Mouse (Mus musculus) brown adipose tissue, adult 24 weeks (tissue): ENCODE data around the gene Nid2. TPM values are rescaled to one million over a fixed set of nuclear protein-coding genes. Genes with fewer than 3 reads are reported as not detected.

Source experiments
- H3K27ac ChIP-seq: fragments of 200-500 bp; replicated peaks from 2 replicates; pipeline ENCODE4 v1.5.1; 2012; ENCODE audit warnings: low read depth, mild to moderate bottlenecking, low read length
- H3K4me1 ChIP-seq: fragments of 200-500 bp; 2 replicates; pipeline ENCODE4 v1.6.1; 2012; ENCODE audit warnings: low read length, mixed read lengths; ENCODE audit not compliant: control insufficient read depth, insufficient read depth, insufficient read length
- H3K4me3 ChIP-seq: fragments of 200-500 bp; 2 replicates; pipeline ENCODE4 v1.5.1; 2012; ENCODE audit warnings: low read depth, mild to moderate bottlenecking, low read length, moderate library complexity; ENCODE audit not compliant: insufficient read depth
- polyA plus RNA-seq: library from polyadenylated mRNA; stranded (reverse); fragments of >200 nt; gene quantifications from 2 replicates; pipeline ENCODE4 v1.2.4, GENCODE M21; 2012; ENCODE audit not compliant: missing spikeins, insufficient read depth, insufficient read length

Nid2 gene
- polyA plus RNA-seq, 1 experiment = 7.3 TPM

DNA sequence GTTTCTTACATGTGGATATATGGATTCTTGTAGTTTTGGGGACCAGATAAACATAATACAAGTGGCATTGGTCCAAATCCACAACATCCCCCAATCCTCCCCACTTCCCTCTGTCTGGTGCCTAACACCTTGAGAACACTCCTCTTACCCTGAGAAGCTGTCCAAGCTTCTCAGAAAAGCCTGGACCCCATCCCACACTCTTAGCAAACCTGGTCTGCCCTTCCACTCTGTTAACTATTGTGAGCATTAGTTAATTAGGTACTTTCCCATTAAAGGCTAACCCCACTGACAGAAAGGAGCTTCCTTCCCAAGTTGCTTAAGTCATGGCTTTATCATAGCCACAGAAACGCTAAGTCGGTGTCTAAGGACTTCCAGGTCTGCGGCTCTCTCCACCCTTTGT lies 85.2 kb downstream of the Nid2 start:
- Histone ChIP-seq H3K4me1 (no peaks in the 10 kb centered on the region), H3K4me3 (no peak overlapping the region), H3K27ac (no peak overlapping the region)

DNA sequence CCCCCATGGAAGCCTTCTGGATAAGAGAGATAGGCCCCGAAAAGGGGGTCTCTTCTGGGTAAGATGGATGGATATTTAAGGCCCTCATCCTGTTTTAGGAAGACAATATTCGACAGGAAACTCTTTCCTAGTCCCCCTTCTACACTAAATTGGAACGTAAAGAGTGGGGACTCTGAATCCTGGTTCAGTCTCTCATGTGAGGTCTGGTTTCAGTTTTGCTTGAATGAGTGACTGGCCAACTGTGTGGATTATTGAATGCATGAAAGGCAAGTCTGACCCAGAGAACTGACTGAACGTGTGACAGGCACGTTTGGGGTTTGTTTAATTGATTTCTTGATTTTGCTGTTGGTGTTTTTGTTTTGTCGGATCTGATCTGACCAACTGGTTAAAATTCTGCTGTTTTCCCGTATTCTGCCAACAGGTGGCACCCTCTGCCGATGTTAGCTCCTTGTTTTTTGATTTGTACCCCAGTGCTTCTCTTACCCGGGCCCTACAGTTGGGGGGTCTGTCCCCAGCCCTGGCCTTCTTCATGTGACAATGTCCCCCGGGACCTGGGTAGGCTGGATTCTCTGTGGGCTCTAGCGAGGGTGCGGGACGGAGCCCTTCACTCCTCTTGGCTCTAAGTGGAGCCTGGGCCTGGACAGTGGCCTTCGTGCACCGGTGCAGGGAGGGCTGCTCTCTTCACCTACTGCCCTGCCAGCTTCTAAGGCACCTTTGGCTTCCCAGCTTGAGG lies 88.7 kb downstream of the Nid2 start:
- Histone ChIP-seq H3K4me1 (no peaks in the 10 kb centered on the region), H3K27ac (no peak overlapping the region), H3K4me3 (peak overlapping the region; percentile 41)

DNA sequence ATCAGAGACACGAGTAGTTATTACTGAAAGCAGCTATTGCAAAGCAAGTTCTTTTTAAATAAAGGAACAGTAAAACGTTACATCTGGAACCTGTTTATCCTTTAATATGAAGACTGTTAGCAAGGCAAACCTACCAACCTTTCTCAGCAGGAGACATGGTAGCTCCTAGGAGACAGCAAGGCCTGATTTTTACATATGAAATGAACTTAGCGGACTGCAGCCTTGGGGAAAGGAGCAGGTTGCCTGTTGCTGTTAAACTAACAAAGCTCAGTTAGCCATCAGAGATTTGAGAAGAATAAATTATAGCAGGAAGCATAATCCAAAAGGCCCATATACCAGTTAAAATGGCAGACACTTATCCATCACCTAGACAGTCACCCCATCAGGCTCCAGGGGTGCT lies 102.4 kb downstream of the Nid2 start:
- Histone ChIP-seq H3K4me1 (no peaks in the 10 kb centered on the region), H3K27ac (no peak overlapping the region), H3K4me3 (no peak overlapping the region)

DNA sequence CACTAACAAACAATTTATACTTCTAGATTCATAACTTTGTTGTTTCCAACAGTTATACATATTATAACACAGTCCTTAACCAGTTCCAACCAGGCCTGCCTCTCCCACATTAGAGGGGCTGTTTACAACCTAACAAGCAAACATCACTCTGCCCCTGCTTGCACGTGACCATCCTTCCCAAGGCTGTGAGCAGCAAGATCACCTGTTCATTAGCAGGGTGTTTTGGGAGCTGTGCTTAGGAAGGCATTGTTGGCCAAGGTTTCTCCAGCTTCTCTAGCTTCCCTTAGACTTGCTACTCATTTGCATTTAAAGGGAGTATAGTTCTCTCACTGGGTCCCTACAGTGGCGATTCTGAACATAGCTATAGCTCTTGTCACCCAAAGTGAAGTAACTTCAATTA lies 107.2 kb downstream of the Nid2 start:
- no peak overlapping the region for H3K27ac ChIP-seq
- H3K4me1 ChIP-seq = no peaks in the 10 kb centered on the region
- no peak overlapping the region for H3K4me3 ChIP-seq

DNA sequence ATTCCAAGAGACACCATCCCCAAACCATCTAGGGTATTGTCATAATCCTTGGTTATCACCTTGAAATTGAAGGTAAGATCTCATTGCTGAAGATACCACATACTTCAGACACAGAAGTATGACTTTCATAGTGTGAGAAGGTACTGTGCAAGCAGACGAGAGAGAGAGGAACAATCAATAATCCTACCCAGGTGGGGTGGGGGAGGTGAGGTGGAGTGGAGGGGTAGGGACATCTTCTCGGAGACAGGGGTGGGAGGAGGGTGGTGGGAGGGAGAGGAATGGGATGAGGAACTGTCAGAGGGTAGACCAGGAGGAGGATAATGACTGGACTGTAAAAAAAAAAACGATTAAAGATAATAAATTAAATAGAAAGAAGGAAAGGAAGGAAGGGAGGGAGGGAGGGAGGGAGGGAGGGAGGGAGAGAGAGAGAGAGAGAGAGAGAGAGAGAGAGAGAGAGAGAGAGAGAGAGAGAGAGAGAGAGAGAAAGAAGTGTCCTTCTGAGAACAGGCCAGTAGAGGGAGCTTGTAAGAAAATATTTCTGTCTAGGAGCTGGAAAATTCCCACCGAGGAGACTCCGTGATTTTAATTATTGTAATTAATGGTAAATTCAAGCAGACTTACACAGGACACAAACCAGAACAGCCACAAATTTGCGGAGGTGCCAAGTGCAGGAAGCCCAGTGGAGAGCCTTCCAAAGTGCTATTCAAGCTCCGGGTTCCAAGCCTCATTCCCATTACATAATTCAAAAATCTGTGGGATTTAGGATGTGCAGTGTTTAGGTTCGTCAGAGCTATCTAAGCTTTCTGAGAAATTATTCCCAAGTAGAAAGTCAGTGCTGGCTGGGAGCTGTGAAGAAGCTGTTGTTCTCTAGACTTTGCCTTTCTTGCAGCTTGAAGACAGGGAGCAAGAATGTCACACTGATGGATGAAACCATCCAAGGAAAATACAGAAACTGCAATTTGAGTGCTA lies 108.0 kb downstream of the Nid2 start:
- no peak overlapping the region for H3K4me3 ChIP-seq
- no peaks in the 10 kb centered on the region for H3K4me1 ChIP-seq
- H3K27ac ChIP-seq = no peak overlapping the region

DNA sequence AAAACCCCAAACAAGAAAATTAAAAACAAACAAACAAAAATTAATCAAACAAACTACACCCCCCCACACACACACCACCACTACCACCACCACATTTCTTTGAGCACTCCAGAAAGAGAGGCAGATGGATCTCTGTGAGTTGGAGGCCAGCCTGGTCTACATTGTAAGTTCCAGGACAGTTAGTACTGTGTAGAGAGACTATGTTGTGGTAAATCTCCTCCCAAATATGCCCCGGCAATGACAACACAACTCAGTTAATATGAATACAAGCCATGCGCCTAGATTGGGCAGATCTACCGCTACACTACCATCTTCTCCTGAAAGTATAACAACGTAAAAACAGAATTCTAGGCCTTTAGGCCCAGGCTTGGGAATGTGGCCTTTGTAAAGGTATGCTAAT lies 109.2 kb downstream of the Nid2 start:
- Histone ChIP-seq H3K27ac (no peak overlapping the region), H3K4me3 (no peak overlapping the region), H3K4me1 (no peaks in the 10 kb centered on the region)

Other genes with a start within 250 kb of the Nid2 start
- gene Gm2244, start 201.3 kb upstream of the Nid2 start, polyA plus RNA-seq = not detected in 2 replicates
- gene Gm2237, start 166.1 kb upstream of the Nid2 start, polyA plus RNA-seq = not detected in 2 replicates
- gene Gm5458, start 148.7 kb upstream of the Nid2 start, polyA plus RNA-seq = not detected in 2 replicates
- gene Rtraf, start 72.6 kb downstream of the Nid2 start, polyA plus RNA-seq = 78.8 and 125 TPM in 2 replicates
- gene Gng2, start 226.4 kb downstream of the Nid2 start, polyA plus RNA-seq = 4.7 and 14.1 TPM in 2 replicates